Mouse (Mus musculus) frontal cortex, postnatal 10 days (tissue): ENCODE measurements around the gene Brca1.
A peak's percentile ranks its signal among the peaks of the same experiment; 100 is the strongest.
"Not testable (repeated sequence)": the region's sequence is repeated elsewhere in the genome, so short reads cannot be mapped to it uniquely, and the experiment has no call there.

ENCODE experiments used
- DNase-seq, 2 experiments: peaks; one replicate each; pipeline ENCODE4 v3.0.0; 2022; ENCODE audit warnings: low spot score in 2 of 2, mixed read lengths in 1 of 2

Gene Brca1

GRCm38 (mm10) chr11:101470206-101470605, 81.5 kb downstream of the Brca1 start:
- DNase-seq, result no peak

- DNase-seq, result no peak
These were observed 82.6 kb downstream of the Brca1 start for GRCm38 (mm10) chr11:101469155-101469554.

- no peak for DNase-seq
These were observed 83.0 kb downstream of the Brca1 start for GRCm38 (mm10) chr11:101468731-101469130.

GRCm38 (mm10) chr11:101468263-101468688, 83.5 kb downstream of the Brca1 start:
- no peak for DNase-seq

- peak; percentile 69 to 72 for DNase-seq
These were observed 84.1 kb downstream of the Brca1 start for GRCm38 (mm10) chr11:101467477-101468262.

GRCm38 (mm10) chr11:101466552-101466950, 85.2 kb downstream of the Brca1 start:
- DNase-seq, result not testable (repeated sequence)

GRCm38 (mm10) chr11:101465869-101466551, 85.7 kb downstream of the Brca1 start, which contains the start of gene Vat1:
Vat1 (minus strand) TSS chr11:101466230.
- peak in 1 of 2 experiments; percentile 70 for DNase-seq

GRCm38 (mm10) chr11:101465101-101465868, 86.5 kb downstream of the Brca1 start:
- DNase-seq, result peak in 1 of 2 experiments; percentile 49

GRCm38 (mm10) chr11:101464211-101465100, 87.3 kb downstream of the Brca1 start, which contains the start of gene Rnd2:
Rnd2 (plus strand) TSS chr11:101464999.
- no peak for DNase-seq

GRCm38 (mm10) chr11:101462583-101463440, 88.9 kb downstream of the Brca1 start:
- DNase-seq, result no peak

- DNase-seq, result no peak
These were observed 89.6 kb downstream of the Brca1 start for GRCm38 (mm10) chr11:101462141-101462540.

GRCm38 (mm10) chr11:101460321-101460720, 91.4 kb downstream of the Brca1 start:
- no peak for DNase-seq

GRCm38 (mm10) chr11:101459716-101460115, 92.0 kb downstream of the Brca1 start:
- DNase-seq, result no peak

- DNase-seq, result no peak
These were observed 93.5 kb downstream of the Brca1 start for GRCm38 (mm10) chr11:101458217-101458616.

- DNase-seq, result no peak
These were observed 94.1 kb downstream of the Brca1 start for GRCm38 (mm10) chr11:101457631-101458030.

GRCm38 (mm10) chr11:101455627-101456026, 96.1 kb downstream of the Brca1 start:
- no peak for DNase-seq

- no peak for DNase-seq
These were observed 97.1 kb downstream of the Brca1 start for GRCm38 (mm10) chr11:101454702-101455101.

- DNase-seq, result no peak
These were observed 99.5 kb downstream of the Brca1 start for GRCm38 (mm10) chr11:101452093-101452774.

- no peak for DNase-seq
These were observed 100.2 kb downstream of the Brca1 start for GRCm38 (mm10) chr11:101451536-101451935.
